Mouse (Mus musculus): ENCODE results near the gene Vmn1r130. TPM values are rescaled to one million over a fixed set of nuclear protein-coding genes. Genes with fewer than 3 reads are reported as not detected.
"Not testable (repeated sequence)": the region's sequence is repeated elsewhere in the genome, so short reads cannot be mapped to it uniquely, and the experiment has no call there.

Gene Vmn1r130
- total RNA-seq (2021): not detected
- long read RNA-seq, experiment 1: 0 reads
- long read RNA-seq, experiment 2: 0 reads

DNA sequence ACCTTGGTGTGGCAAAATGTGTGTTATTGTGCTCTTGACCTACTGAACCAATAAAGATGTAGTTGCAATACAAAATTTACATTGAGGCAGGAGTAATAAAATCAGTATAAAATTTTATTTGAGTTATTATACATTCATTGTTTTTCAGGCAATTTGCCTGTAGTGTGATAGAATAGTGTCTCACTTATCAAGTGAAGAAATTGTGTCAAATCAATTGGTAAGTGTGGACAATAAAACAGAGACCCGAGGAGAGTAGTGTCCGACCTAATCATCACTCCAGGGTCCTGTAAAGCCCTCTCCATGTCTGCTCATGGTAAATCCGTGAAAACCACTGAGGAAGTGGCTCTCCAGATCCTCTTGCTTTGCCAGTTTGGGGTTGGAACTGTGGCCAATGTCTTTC is at the start of gene Vmn1r130:
Gene Vmn1r130 (plus strand): TSS at position 301 of the 400 bp plus-strand sequence.
- DNase-seq; intact Hi-C loops (cut with DNase I): not testable (repeated sequence)

DNA sequence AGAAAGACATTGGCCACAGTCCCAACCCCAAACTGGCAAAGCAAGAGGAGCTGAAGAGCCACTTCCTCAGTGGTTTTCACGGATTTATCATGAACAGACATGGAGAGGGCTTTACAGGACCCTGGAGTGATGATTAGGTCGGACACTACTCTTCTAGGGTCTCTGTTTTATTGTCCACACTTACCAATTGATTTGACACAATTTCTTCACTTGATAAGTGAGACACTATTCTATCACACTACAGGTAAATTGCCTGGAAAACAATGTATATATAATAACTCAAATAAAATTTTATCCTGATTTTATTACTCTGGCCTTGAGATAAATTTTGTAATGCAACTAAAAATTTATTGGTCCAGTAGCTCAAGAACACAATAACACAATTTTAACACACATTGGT is 34.4 kb downstream of the Vmn1r130 start, which contains the start of gene Vmn1r131:
Gene Vmn1r131 (minus strand): TSS at position 101 of the 400 bp plus-strand sequence.
- intact Hi-C loops (cut with DNase I): not testable (repeated sequence)

More for the DNA sequence above, 34.4 kb downstream of the Vmn1r130 start, which contains the start of gene Vmn1r131:
- not testable (repeated sequence) for DNase-seq

Other genes with a start within 250 kb of the Vmn1r130 start
- gene Vmn1r125, start 239.6 kb upstream of the Vmn1r130 start, total RNA-seq (2021): not detected
- not detected for gene Vmn1r126, start 210.3 kb upstream of the Vmn1r130 start, total RNA-seq (2021)
- gene Vmn1r127, start 191.9 kb upstream of the Vmn1r130 start, total RNA-seq (2021): not detected
- gene Vmn1r128, start 162.4 kb upstream of the Vmn1r130 start, total RNA-seq (2021): not detected
- not detected for gene Vmn1r129, start 150.5 kb upstream of the Vmn1r130 start, total RNA-seq (2021)
- gene Gm6882, start 79.0 kb upstream of the Vmn1r130 start, total RNA-seq (2021): not detected
- gene Vmn1r131, start 34.3 kb downstream of the Vmn1r130 start, total RNA-seq (2021): not detected
- gene Vmn1r132, start 102.3 kb downstream of the Vmn1r130 start, total RNA-seq (2021): not detected
- gene Gm4175, start 249.7 kb downstream of the Vmn1r130 start, total RNA-seq (2021): not detected